Mouse (Mus musculus) intestine, postnatal 0 days (tissue): ENCODE measurements at regions not wholly inside any gene's neighbourhood (a gene's known extent, or its start where the extent isn't known, plus 50 kb on each side); places are given as distances from the start of the nearest gene placed in this dataset.

ENCODE experiments used
- ATAC-seq: fragments of 200-750 bp; cut with Nextera tagmentation; 2 replicates; pipeline ENCODE4 v1.8.0; 2017; ENCODE audit warnings: mild to moderate bottlenecking, moderate TSS enrichment, moderate library complexity
- H3K27ac ChIP-seq: fragments of 300-500 bp; sonication (generic); 2 replicates; pipeline ENCODE4 v1.5.1; 2014; ENCODE audit warnings: mild to moderate bottlenecking, low read depth, low read length, moderate library complexity
- H3K27me3 ChIP-seq: fragments of 300-500 bp; sonication (generic); replicated peaks from 2 replicates; pipeline ENCODE4 v1.6.1; 2014; ENCODE audit warnings: low read length, mixed read lengths; ENCODE audit not compliant: control insufficient read depth, insufficient read depth
- H3K36me3 ChIP-seq: fragments of 300-500 bp; sonication (generic); 2 replicates; pipeline ENCODE4 v1.6.1; 2014; ENCODE audit warnings: mild to moderate bottlenecking, moderate library complexity; ENCODE audit not compliant: control insufficient read depth, insufficient read depth
- H3K4me1 ChIP-seq: fragments of 300-500 bp; sonication (generic); replicated peaks from 2 replicates; pipeline ENCODE4 v1.6.1; 2014; ENCODE audit warnings: antibody characterized with exemption, low read length, mixed read lengths; ENCODE audit not compliant: control insufficient read depth, insufficient read depth
- H3K4me2 ChIP-seq: fragments of 300-500 bp; sonication (generic); replicated peaks from 2 replicates; pipeline ENCODE4 v1.6.1; 2014; ENCODE audit warnings: low read depth, mild to moderate bottlenecking, moderate library complexity
- H3K4me3 ChIP-seq: fragments of 300-500 bp; sonication (generic); 2 replicates; pipeline ENCODE4 v1.5.1; 2014; ENCODE audit warnings: low read depth, low read length
- H3K9ac ChIP-seq: fragments of 300-500 bp; sonication (generic); 2 replicates; pipeline ENCODE4 v1.6.1; 2014; ENCODE audit warnings: mild to moderate bottlenecking, low read depth, low read length
- H3K9me3 ChIP-seq: fragments of 300-500 bp; sonication (generic); 2 replicates; pipeline ENCODE4 v1.6.1; 2016; ENCODE audit warnings: mixed run types; ENCODE audit not compliant: control insufficient read depth
- CTCF ChIP-seq: sonication (generic); IDR thresholded peaks from 2 replicates; pipeline ENCODE4 v1.5.1; 2016; ENCODE audit warnings: low read depth, mild to moderate bottlenecking, control low read depth, antibody characterized with exemption, moderate library complexity
- WGBS: fragments of 180-500 bp; shearing (Covaris S2); extraction: QIAGEN DNeasy Blood & Tissue Kit; methylation state at CpG from one replicate; pipeline ENCODE4 v1.1.7; 2014; 5-methylcytosine and 5-hydroxymethylcytosine counted together

- WGBS: 89% methylated on average over 2 of the region's 2 CpGs
- no peaks in the 10 kb centered on the region for H3K36me3 ChIP-seq
- H3K9ac ChIP-seq: no peak overlapping the region
- no peaks in the 10 kb centered on the region for H3K9me3 ChIP-seq
- no peak for ATAC-seq
- no peaks in the 10 kb centered on the region for H3K27me3 ChIP-seq
- no peak overlapping the region for H3K4me2 ChIP-seq
- no peak overlapping the region for H3K4me3 ChIP-seq
- H3K4me1 ChIP-seq: no peaks in the 10 kb centered on the region
- no peak for TF ChIP-seq CTCF
- H3K27ac ChIP-seq: no peak overlapping the region
These were observed 64.9 kb upstream of the 2210010C04Rik start for GRCm38 (mm10) chr6:41100258-41100657.

GRCm38 (mm10) chr6:41091177-41091829, 56.0 kb upstream of the 2210010C04Rik start:
- Histone ChIP-seq H3K27ac (no peak overlapping the region), H3K9me3 (no peaks in the 10 kb centered on the region), H3K4me3 (no peak overlapping the region), H3K9ac (no peak overlapping the region), H3K36me3 (no peaks in the 10 kb centered on the region), H3K4me1 (no peaks in the 10 kb centered on the region), H3K27me3 (no peaks in the 10 kb centered on the region), H3K4me2 (no peak overlapping the region)
- ATAC-seq: no peak
- WGBS: 36% methylated on average over 4 of the region's 4 CpGs
- TF ChIP-seq CTCF: peak; percentile 65
